Mouse (Mus musculus) cerebellum, postnatal 25 days (tissue): ENCODE measurements around the gene Atp5g2.
A peak's percentile ranks its signal among the peaks of the same experiment; 100 is the strongest.

ENCODE experiments used
- DNase-seq, 2 experiments: peaks; one replicate each; pipeline ENCODE4 v3.0.0; 2021; ENCODE audit warnings: mixed read lengths in 2 of 2

Gene Atp5g2

DNA sequence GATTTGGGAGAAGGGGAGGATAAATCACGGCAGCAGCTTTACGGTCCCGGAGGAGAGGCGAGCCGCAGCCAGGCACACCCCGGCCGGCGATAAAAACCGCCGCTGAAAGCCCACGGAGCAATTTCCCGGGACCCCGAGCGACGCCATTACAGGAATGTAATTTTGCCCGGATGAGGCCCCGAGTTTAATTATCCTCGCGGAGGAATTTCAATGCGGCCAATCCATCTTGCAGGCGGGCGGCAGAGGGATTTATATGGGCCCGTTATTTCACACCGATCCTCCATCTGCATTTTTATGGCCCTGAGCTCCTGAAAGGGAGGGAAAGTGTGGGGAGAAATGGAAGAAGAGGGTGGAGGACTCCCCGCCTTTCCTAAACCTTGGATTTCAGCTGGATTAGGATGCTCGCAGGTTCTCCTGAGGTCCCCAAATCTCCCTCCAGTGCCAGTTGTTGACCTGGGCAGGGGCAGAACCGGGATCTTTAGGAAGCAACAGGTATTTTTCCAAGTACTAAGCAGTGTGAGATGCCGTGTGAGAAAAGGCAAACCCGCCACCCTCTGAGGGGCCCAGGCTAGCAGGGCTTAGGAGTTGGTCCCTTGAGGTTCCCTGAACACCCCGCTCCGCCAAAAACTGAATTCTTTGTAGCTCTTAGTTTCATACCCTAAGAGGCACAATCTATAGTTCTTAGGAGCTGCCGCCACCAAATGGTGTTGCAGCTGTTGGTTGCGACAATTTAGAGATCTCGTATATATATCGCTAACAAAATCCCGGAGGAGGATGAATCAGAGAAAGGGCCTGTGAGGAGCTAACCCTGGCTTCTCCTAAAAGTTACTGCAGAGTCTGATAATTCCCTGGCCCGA lies at the start of gene Atp5g2:
TSS of gene Atp5g2 (minus strand) at position 138 of the 857 bp plus-strand sequence.
- peak; percentile 60 to 68 for DNase-seq

DNA sequence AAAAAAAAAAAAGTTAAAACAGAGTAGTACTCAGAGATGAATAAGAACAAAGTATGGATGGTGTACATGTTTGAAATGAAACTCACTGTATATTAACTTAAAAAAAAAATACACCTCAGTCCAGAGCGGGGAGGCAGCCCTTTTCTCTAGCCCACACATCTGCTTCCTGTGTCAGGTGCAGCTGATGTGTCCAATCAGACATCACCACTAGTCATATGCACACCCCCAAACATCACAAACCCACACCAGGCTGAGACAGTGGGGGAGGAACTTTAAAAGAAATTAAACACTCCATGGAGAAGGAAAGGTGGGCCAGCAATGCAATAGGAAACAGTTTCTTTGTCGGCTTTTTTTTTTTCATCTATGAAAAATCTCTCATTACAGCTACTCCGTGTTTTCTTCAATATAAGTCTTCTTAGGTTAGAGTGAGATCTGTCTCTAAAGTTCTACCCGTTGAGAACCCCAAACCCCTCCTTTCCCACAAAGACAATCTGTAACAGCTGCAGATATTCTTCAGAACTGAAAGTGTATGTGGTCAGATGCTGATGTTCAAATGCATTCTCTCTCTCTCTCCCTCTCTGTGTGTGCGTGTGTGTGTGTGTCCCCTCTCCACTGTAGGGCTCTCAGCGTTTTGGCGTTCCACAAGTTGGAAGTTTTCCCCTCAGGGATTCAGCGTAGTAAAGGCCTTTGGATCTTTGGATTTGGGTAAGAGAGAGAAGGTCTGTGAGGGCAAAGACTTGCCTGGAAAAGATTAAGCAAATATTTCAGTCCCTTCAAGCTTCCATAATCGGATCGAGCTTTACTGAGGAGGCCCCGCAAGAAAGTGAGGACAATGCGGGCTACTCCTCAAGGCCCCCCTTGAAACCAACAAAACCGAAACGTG lies 49.1 kb upstream of the Atp5g2 start:
- DNase-seq: no peak

DNA sequence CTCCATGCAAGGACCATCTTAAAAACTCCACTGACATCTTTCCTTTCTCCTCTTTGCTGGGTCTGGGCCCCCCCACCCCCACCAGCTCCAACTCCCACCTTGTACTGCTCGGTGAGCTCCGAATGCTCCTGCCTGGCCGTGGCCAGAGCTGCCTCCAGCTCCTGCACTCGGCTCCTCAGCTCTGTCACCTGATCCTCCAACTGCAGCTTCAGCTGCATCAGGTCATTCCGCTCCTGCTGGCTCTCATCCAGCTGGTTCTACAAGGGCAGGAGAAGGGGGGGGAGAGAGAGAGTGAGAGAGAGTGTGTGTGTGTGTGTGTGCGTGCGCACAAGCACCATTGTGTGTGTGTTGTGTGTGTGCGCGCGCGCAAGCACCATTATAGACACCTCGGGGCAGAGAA lies 44.0 kb upstream of the Atp5g2 start:
- DNase-seq: peak in 1 of 2 experiments; percentile 42

DNA sequence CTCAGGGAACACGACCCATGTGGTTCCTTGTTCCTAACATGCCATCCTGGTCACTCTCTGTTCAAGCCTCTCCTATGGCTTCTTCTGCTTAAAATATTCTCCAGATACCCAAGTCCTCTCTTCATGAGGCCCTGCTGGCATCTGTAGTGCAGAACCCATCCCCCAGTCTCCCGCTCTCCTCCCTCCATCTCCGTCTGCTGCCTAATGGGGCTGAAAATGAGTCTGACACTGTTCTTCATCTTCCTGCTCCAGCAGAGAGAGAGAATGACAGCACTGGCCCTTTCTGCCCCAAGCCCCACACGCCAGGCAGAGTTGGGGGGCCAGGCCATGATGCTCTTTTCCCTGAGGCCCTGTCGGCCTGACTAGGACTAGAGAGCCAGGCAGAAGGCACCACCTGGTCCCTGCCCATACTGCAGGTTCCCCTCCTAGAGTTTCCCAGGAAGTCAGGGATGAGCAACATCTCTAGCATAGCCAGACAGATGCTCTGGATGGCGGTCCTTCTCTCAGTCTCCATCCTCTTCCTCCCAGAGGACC lies 35.7 kb upstream of the Atp5g2 start:
- DNase-seq: no peak

GRCm38 (mm10) chr15:102705923-102706503 lies 33.9 kb upstream of the Atp5g2 start:
- DNase-seq: no peak

DNA sequence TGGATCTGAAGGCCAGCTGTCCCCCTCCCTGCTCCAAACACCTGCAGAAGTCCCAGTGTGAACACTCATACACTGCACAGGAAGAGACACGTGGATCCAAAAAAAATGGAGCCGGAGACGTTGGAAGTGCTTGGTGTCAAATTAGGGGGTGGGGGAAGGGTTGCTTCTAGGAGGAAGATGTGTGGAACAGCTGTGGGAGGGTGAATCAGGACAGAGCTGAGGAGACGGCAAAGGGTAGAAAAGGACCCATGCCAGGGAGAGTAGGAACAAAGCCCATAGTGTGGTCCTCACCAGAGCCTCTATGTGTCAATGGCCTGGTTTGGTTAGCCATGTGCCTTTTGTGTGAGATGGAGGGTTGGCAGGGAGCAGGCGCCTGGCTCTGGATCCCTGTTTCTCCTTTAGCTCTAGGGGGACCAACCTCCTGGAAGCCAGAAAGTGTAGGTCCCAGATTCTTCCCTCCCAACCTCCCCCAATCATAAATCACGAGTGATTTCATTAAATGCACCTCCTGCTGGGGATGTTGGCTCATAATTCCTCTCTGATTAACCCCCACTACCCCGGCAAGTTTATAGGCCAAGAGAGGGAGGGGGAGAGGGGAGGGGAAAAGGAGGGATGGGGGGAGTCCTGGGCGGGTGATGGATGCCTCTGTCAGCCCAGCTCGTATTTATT lies 33.2 kb upstream of the Atp5g2 start:
- no peak for DNase-seq

DNA sequence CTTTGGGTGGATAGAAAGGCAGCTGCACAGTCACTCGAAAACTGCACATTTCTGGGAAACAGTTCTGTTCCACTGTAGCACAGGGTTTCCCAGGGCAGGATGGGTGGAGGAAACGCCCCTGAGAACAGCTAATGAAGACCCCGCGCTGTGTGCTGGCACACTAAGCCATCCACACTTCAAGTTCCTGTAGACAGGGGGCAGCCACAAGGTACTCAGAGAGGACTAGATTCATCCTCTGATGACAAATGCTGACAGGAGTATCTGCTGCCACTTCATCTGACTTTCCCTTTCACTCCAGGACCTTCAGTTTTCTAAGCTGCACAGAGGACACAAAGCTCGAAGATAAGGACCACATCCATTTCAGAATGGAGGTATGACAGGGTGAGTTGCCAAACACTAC lies 32.7 kb upstream of the Atp5g2 start:
- no peak for DNase-seq

DNA sequence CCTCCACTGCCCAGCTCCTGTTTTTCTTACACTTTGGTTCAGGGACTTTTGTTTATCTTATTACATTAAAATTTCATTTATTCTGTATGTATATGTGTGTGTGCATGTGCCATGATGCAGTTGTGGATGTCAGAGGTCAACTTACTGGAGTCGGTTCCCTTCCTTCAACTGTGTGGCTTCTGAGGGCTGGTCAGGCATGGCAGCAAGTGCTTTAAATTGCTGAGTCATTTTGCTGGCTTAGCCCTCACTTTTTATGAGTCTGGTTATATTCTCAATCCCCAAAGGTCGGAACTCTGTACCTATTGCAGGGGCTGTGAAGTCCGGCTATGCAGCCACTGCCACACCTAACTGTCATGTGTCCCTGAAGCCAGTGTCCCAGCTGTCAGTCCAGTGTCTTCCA lies 30.8 kb upstream of the Atp5g2 start:
- DNase-seq: no peak

DNA sequence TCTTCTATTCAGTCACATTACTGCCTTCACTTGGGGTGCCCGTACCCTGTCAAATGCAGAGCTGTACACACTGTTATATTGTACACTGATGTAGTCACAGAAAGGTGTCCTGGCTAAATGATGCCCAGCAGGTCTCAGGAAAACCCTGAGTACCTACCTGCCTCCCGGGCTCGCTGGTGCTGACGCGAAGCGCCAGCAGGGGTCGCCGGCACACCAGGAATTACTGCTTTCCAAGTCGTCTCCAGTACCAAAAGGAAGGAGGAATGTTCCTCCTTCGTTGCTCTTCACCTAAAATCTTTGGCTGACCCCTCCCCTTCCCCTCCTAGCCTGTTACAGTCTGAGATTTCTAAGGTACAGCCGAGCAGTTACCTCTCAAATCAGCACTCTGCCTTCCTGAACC lies 26.0 kb upstream of the Atp5g2 start:
- peak; percentile 93 to 95 for DNase-seq

- no peak for DNase-seq
These were observed 24.7 kb upstream of the Atp5g2 start for GRCm38 (mm10) chr15:102696899-102697298.

DNA sequence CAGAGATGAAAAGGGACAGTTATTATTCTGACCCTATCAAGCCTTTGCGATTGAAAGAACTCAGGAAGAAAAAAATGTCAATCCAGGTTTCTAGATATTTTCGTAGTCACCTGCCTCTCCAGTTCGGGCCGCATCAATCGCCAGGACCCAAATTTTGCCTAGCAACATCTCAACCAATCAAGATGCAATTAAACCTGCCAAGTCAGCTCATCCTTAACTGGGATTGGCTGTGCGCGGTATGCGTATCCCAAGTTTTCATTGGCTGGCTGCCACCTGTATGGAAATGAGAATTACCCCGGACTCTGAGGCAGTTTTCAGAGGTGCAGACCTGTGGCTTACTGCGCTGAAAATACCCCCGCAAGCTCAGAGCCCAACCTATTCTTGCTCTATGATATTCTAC lies 21.4 kb upstream of the Atp5g2 start:
- peak; percentile 83 to 91 for DNase-seq

DNA sequence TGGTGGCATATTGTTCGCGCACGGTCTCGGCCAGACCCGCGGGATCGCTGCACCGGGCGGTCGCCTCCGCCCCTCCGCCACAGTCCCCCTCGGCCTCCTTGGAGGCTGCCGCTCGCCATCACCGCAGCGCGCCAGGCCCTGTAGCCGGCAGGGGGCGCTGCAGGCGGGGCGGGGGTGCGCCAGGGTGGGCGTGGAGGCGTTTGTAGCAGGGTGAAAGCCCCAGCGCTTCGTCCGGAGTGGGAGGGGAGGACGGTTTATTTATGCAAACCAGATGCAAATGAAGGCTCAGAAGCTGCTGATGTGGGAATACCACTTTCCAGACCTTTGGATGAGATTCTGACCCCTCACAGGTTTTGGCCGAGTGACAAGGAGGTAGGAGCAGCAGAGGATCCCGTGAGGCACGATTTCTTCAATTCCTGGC lies 20.8 kb upstream of the Atp5g2 start:
- DNase-seq: peak; percentile 88 to 91

- peak; percentile 47 to 58 for DNase-seq
These were observed 20.2 kb upstream of the Atp5g2 start for GRCm38 (mm10) chr15:102692321-102692804.

DNA sequence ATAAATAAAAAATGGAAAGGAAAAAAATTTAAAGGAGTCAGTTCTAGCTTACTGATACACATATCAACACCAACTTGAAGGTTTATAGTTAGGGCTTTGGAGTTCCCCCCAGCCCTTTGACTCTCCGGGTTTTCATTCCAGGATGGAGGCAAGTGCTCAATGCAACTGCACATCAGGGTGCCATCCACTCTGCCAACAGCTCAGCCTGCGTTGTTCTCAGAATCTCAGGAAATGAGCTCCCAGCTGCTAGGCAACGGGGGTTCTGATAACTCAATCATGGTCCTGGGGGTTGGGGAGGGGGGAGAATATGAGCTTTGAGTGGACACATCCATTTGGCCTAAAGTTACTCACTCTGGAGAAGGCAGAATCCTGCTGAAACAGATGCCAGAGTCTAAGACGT lies 13.6 kb upstream of the Atp5g2 start:
- peak in 1 of 2 experiments; percentile 38 for DNase-seq

DNA sequence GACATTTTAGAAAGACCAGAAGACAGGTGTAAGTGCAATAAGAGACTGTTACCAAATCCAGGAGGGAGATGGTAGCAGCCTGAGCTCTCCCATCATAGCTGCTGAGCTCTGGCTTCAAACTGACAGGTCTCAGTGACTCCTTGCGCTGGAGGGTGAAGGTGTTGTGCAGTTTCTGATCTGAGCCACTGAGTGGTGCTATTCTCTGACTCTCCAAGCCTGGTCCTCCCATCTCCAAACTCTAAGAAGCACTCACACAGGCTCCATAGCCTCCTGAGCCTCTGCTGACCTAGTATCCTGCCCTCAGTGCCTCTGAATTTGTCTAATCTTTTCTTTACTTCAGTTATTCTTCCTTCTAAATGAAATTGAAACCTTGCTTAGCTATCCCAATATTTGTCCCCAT lies 11.5 kb upstream of the Atp5g2 start:
- DNase-seq: peak; percentile 38 to 55

- no peak for DNase-seq
These were observed 4.2 kb upstream of the Atp5g2 start for GRCm38 (mm10) chr15:102676345-102676744.

GRCm38 (mm10) chr15:102673548-102673947 lies 1.4 kb upstream of the Atp5g2 start:
- DNase-seq: peak; percentile 45 to 61

- peak; percentile 83 to 88 for DNase-seq
These were observed 384 bp downstream of the Atp5g2 start for GRCm38 (mm10) chr15:102671721-102672214.

- DNase-seq: peak; percentile 100
These were observed 1.2 kb downstream of the Atp5g2 start for GRCm38 (mm10) chr15:102670767-102671575.

DNA sequence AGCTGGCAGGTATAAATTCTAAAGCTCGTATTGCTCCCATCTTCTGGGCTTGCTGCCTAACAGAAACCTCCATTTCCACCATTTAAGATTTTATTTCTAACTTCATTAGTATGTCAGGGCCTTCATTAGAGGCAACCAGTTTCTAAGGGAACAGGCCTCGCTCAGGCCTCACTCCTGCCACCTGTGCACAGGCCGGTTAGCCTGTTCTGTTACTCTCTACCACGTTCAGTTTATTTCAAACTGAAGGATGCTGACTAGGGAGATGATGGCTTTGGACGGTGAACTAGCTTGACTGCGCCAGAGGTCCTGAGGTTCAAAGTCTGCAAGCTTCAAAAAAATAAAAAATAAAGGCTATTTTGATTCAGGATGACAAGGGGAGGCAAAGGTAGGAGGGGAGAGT lies 1.9 kb downstream of the Atp5g2 start:
- DNase-seq: peak in 1 of 2 experiments; percentile 60

- DNase-seq: no peak
These were observed 2.6 kb downstream of the Atp5g2 start for GRCm38 (mm10) chr15:102669571-102669970.
